Mouse (Mus musculus) E14TG2a.4 (cell line): ENCODE results near the gene Egflam.

Experiments
- H3K27me3 ChIP-seq: 2 replicates; pipeline ENCODE4 v1.6.1; 2014; ENCODE audit warnings: low read length, control low read depth; ENCODE audit not compliant: insufficient read depth
- H3K36me3 ChIP-seq: 2 replicates; pipeline ENCODE4 v1.6.1; 2014; ENCODE audit warnings: low read length, control low read depth; ENCODE audit not compliant: insufficient read depth
- H3K4me1 ChIP-seq: replicated peaks from 2 replicates; pipeline ENCODE4 v1.6.1; 2014; ENCODE audit warnings: low read depth, low read length, control low read depth
- H3K4me3 ChIP-seq: replicated peaks from 2 replicates; pipeline ENCODE4 v1.5.1; 2014; ENCODE audit warnings: mild to moderate bottlenecking, low read length
- H3K9me3 ChIP-seq: 2 replicates; pipeline ENCODE4 v1.6.1; 2014; ENCODE audit warnings: low read length, control low read depth
- CTCF ChIP-seq: conservative IDR thresholded peaks from 2 replicates; pipeline ENCODE4 v1.5.1; 2014; ENCODE audit warnings: low read length
- NANOG ChIP-seq: IDR thresholded peaks from 2 replicates; pipeline ENCODE4 v1.6.1; 2014; ENCODE audit warnings: borderline replicate concordance, low read length, mixed read lengths
- POU5F1 ChIP-seq: IDR thresholded peaks from 2 replicates; pipeline ENCODE4 v1.6.1; 2014; ENCODE audit warnings: low read length, borderline replicate concordance

Egflam gene

DNA sequence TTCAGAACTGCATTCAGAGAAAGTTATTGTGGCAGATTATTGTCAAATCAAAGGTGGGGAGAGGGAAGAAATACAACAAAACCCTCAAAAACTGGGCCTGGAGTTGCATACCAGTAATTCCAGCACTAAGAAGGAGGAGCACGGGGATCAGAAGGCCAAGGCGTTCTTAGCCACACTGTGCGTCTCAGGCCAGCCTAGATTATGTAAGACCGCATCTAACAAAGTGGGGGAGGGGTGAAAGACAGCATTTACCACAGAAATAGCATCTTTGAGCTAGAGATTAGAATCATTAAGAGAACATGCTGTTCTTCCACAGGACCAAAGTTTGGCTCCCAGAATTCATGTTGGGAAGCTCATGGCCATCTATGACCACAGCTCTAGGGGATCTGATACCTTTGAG is 14.8 kb downstream of the Egflam start:
- Histone ChIP-seq H3K9me3 (no peaks in the 10 kb centered on the region), H3K36me3 (no peaks in the 10 kb centered on the region), H3K27me3 (no peaks in the 10 kb centered on the region), H3K4me3 (no peak overlapping the region), H3K4me1 (no peaks in the 10 kb centered on the region)
- TF ChIP-seq CTCF (no peak), POU5F1 (no peak), NANOG (no peak)

DNA sequence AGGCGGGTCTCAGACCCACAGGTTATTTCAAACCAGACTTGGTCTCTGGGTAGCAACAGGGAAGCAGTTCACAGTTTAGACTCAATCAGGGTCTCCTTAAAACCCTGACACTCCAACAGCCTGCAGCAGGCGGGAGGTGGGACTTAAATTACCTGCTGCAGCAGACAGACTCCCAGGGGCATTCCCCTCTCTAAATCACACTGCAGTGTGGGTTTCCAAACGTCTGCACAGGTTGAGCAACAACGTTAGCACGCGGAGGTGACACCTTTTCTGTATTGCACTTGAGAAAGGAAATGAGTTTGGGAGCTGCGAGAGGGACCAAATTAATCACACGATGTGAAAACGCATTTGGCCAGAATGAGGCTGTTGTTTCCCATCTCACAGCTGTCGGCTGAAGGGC is 15.7 kb downstream of the Egflam start:
- Histone ChIP-seq H3K27me3 (no peaks in the 10 kb centered on the region), H3K4me3 (no peak overlapping the region), H3K36me3 (no peaks in the 10 kb centered on the region), H3K4me1 (no peaks in the 10 kb centered on the region), H3K9me3 (no peaks in the 10 kb centered on the region)
- TF ChIP-seq NANOG: no peak
- TF ChIP-seq CTCF: no peak
- no peak for TF ChIP-seq POU5F1

DNA sequence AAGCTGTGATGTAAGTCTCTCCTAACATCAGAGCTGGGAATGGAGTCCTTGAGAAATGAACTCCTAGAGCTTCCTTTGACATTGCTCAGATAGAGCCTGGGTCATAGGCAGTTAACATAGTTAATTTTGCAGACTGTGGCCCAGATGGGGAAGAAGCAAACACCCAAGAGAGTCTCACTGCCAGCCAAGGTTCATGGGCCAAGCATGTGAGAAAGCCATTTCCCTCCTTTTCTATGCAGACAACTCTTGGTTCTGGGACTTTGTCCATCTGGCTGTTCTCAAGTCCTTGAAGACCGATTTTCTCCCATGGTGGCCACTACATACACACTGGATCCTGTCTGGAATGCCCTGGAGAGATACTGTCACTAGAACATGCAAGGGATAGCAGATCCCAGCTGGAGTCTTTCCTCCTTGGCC is 45.6 kb downstream of the Egflam start:
- H3K36me3 ChIP-seq: no peaks in the 10 kb centered on the region
- H3K4me1 ChIP-seq: no peaks in the 10 kb centered on the region
- TF ChIP-seq CTCF (no peak), POU5F1 (no peak)
- H3K27me3 ChIP-seq: no peaks in the 10 kb centered on the region
- H3K4me3 ChIP-seq: no peak overlapping the region
- no peaks in the 10 kb centered on the region for H3K9me3 ChIP-seq

DNA sequence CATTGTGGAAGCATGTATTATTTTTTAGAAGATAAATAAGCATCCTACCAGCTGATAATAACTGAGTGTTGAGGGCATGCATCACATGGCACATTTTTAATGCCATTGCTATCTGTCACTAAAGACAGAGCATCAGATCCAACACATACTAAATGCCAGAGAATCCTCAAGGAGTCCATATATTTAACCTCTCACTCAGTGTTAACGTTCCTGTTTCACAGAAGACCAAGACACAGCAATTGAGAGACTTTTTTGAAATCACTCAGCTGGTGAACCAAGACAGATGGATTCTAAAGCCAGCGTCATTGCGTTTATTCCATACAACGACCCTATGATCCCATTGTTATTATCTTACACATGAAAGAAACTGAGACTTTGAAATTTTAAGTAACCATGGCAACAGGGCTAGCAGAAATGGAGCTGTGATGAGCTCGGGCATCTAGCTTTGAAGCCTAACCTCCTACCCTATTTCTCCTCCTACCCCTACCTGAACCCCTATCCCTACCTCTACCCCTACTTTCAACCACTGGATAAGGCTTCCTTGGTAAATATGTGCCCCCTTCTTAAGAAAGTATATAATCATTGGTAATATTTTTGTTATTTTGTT is 57.4 kb downstream of the Egflam start:
- H3K4me3 ChIP-seq: no peak overlapping the region

DNA sequence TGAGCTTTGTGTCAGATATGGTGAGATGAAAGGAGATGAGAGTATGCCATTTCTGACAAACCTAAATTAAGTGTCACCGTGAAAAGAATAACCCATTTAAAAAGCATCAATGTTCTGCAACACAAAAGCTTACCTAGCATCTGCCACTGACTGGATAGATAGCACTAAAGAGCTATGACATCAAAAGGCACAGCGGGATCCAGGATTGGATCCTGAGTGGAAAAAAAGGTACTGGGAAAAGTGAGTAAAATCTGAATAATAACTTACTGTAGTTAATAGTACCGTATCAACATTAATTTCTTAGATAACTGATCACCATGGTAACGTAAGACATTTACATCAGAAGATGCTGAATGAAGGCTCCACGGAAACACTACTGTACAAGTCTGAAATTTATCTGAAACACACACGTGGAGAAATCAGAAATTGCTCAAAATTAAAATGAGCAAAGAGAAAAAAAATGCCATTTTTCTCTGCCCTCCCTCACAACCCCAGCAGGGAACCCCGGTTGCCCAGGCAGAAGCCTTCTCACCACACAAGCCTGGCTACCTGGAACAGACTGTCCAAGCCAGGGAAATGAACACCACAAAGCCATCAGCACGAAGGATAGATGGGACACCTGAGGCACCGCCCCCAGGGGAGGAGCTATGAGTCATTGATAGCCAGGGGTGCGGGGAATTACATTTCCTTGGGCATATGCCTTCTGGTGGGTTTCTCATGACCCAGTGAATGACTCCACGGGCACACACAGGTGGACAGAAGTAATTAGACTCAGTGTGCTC is 63.5 kb downstream of the Egflam start:
- H3K27me3 ChIP-seq: no peaks in the 10 kb centered on the region
- no peak for TF ChIP-seq NANOG
- no peak for TF ChIP-seq CTCF
- no peak for TF ChIP-seq POU5F1
- H3K4me3 ChIP-seq: no peak overlapping the region
- H3K36me3 ChIP-seq: no peaks in the 10 kb centered on the region
- H3K4me1 ChIP-seq: no peaks in the 10 kb centered on the region
- H3K9me3 ChIP-seq: no peaks in the 10 kb centered on the region

More for the DNA sequence above, 57.4 kb downstream of the Egflam start:
- H3K4me1 ChIP-seq: no peaks in the 10 kb centered on the region
- no peaks in the 10 kb centered on the region for H3K9me3 ChIP-seq
- no peaks in the 10 kb centered on the region for H3K36me3 ChIP-seq
- H3K27me3 ChIP-seq: no peaks in the 10 kb centered on the region
- TF ChIP-seq POU5F1 (no peak), CTCF (no peak), NANOG (no peak)

DNA sequence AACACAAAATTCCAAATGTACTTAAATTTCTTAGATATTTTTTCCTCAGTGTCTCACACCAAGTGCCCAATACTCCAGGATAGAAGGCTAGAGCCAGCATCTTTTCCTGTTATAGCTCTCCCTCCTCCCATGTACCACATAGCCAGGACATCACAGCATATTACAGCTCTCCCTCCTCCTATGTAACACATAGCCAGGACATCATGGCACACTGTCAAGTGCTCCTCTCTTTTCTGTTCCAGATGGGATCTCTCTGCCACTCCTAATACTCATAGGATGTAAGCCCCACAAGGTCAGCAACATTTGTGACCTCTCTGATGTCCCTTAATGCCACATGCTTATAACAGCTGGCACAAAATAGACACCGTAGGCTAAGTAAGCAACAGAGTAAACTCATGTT is 65.3 kb downstream of the Egflam start:
- Histone ChIP-seq H3K4me3 (no peak overlapping the region), H3K9me3 (no peaks in the 10 kb centered on the region), H3K27me3 (no peaks in the 10 kb centered on the region), H3K36me3 (no peaks in the 10 kb centered on the region), H3K4me1 (no peaks in the 10 kb centered on the region)
- no peak for TF ChIP-seq POU5F1
- no peak for TF ChIP-seq NANOG
- TF ChIP-seq CTCF: no peak

DNA sequence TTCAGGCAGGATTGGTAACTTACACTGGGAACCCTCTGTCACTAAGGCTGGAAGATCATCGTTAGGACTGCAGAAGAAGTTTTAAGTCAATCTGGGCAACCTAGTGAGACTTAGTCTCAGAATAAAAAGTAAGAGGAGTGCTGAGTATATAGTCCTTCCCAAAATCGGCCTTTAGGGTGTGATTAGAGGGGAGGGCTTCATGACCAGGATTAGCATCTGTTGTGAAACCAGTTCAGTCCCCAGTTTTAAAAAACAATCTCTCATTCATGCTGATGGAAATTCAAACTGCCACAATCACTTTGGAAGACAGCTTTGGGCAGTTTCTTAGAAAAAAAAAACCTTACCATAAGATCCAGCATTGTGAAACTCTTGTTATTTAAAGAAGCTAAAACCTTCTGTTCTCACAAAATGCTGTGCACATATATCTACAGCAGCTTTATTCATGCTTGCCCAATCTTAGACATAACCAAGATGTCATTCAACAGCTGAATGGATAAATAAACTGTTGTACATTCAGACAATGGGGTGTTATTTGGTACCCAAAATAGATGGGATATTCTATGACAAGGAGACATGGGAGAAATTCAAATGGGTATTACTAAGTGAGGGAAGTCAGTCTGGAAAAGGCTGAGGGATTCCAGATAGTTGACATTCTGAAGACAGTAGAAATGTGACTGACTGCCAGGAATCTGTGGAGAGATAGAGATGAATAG is 75.4 kb downstream of the Egflam start:
- Histone ChIP-seq H3K9me3 (no peaks in the 10 kb centered on the region), H3K36me3 (no peaks in the 10 kb centered on the region), H3K4me1 (no peaks in the 10 kb centered on the region), H3K4me3 (no peak overlapping the region), H3K27me3 (no peaks in the 10 kb centered on the region)
- TF ChIP-seq POU5F1 (no peak), CTCF (no peak)

DNA sequence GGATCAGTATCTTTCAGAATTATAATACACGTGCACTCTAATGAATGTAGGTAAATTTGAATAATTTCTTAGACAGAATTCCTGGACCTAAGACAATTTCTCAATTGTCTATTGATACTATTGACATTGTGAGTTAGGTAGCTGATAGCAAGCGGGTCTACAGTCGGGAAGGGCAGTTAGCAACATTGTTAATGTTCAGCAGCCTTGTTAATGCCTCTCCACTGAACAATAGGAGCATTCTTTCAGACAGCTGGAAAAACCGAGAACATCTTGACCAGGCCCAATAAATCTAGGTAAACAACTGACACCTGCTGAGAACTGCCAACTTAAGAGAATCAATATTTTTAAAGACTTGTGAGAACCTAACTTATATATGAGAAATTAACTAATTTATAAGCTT is 77.3 kb downstream of the Egflam start:
- no peaks in the 10 kb centered on the region for H3K4me1 ChIP-seq
- no peaks in the 10 kb centered on the region for H3K9me3 ChIP-seq
- H3K36me3 ChIP-seq: no peaks in the 10 kb centered on the region
- no peak for TF ChIP-seq NANOG
- no peak for TF ChIP-seq CTCF
- TF ChIP-seq POU5F1: no peak
- no peak overlapping the region for H3K4me3 ChIP-seq
- H3K27me3 ChIP-seq: no peaks in the 10 kb centered on the region

DNA sequence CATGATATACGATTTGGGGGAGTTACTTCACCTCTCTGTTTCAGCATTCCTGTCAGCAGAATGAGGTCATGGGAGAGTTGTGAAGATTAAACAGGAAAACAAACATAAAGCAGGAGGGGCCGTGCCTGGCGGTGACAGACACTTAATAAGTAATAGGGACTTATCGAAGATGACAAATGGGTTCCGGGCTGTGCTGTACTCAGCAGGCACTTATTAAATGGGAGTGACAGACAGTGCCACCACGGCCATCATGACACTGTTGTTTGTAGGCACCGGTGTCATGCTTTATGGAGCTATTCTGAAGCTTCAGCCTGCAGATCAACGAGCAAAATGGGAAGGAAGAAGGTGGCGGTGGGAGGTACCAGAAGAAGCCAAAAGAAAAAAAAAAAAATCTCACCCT is 82.7 kb downstream of the Egflam start:
- TF ChIP-seq NANOG (no peak), CTCF (no peak), POU5F1 (no peak)
- H3K27me3 ChIP-seq: no peaks in the 10 kb centered on the region

More for the DNA sequence above, 82.7 kb downstream of the Egflam start:
- Histone ChIP-seq H3K4me3 (no peak overlapping the region), H3K4me1 (no peaks in the 10 kb centered on the region), H3K36me3 (no peaks in the 10 kb centered on the region), H3K9me3 (no peaks in the 10 kb centered on the region)
